Mouse (Mus musculus): ENCODE data around the gene Bdp1.
"Not testable (repeated sequence)": the region's sequence is repeated elsewhere in the genome, so short reads cannot be mapped to it uniquely, and the experiment has no call there.

Gene Bdp1

GRCm38 (mm10) chr13:100103748-100104254 lies at the start of gene Bdp1:
Gene Bdp1, minus strand, starts transcription at chr13:100104070.
- peak; percentile 95 for DNase-seq (ENCODE audit: low read depth, low spot score)

- DNase-seq (ENCODE audit: low read depth, low spot score), result peak; percentile 23
Measured at GRCm38 (mm10) chr13:100152659-100153058, 48.8 kb upstream of the Bdp1 start.

DNA sequence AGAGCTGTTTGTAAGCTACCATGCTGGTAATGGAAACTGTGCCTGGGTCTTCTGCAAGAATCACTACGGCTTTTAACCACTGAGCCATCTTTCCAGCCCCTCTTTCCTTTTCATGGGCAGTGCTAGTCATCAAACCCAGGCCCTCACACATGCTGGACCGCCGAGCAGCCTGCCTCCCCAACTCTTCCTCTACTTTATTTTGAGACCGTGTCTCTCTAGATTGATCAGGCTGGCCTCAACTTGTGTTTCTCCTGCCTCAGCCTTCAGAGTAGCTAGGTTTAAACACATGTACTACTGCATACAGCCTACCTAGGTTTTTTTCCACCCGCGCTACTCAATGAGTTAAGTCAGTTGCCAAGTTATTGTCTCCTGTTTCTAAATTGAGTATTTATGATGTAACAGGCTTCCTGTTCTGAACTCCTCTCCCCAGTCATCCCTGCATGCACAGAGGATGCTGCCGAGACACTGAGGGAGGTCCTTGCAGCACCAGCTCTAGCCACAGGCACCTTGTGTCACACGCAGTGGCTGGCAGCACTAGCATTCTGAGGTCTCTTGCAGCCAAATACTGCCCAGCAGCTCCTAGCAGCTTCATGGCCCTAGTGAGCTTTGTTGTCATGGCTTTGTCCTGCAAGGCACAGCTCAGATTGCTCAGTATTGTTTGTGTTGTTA lies 37.9 kb upstream of the Bdp1 start:
- no peak for DNase-seq (ENCODE audit: low read depth, low spot score)

- DNase-seq (ENCODE audit: low read depth, low spot score), result no peak
Measured at GRCm38 (mm10) chr13:100125258-100125643, 21.4 kb upstream of the Bdp1 start.

GRCm38 (mm10) chr13:100124423-100125257 lies 20.8 kb upstream of the Bdp1 start, which contains the start of gene Smn1:
Gene Smn1, plus strand, starts transcription at chr13:100124852.
- peak; percentile 99 for DNase-seq (ENCODE audit: low read depth, low spot score)

DNA sequence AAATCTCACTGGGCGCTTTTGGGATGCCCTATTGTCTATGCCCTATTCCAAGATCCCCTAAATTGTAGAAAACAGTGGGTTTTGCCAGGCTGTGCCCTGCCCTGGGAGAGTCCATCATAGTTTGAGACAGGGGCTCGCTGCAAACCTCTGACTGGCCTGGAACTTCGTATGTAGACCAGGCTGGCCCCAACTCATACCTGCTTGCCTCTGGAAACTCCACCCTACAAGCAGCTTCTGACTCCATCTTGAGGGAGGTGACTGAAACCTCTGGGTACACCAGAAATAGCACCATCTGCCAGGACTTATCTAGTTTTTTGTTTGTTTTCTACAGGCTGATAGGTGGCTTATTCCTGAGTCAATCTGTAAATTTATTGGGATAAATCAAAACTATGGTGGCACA lies 20.1 kb upstream of the Bdp1 start:
- DNase-seq (ENCODE audit: low read depth, low spot score), result no peak

DNA sequence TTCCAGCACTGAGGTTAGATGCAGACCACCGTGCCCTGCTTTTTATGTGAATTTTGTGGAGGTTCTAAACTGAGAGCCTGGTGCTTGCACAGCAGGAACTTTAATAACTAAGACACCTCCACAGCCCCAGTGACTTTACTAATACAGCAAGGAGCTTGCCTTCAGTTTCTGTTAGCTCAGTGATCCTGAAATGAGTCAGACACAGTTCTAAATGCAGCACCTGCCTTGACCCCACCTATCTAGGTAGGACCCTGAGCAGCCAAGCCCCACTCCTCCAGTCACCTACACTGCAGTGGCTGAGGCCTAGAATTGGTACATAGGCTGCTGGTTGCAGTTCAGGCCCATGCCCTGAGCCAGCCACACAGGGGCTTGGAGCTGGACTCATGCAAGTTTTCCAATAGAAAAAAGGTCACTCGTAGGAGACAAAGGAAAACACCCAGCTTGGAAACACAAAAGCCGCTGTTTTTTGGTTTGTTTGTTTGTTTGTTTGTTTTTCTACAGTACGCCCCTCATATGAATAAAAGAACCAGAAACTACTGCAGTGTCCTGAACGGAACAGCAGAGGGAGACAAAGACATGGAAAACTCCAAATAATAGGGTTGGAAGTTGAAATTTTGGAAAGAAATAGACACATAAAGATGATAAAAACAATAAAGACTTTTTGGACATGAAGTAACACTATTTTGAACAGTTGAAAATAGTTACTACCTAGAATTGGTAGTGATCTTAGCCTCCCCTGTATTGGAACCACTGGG lies 8.5 kb upstream of the Bdp1 start:
- peak; percentile 27 for DNase-seq (ENCODE audit: low read depth, low spot score)

GRCm38 (mm10) chr13:100107652-100108472 lies 4.0 kb upstream of the Bdp1 start, which contains the start of gene Serf1:
Gene Serf1, plus strand, starts transcription at chr13:100108012.
- peak; percentile 77 for DNase-seq (ENCODE audit: low read depth, low spot score)

DNA sequence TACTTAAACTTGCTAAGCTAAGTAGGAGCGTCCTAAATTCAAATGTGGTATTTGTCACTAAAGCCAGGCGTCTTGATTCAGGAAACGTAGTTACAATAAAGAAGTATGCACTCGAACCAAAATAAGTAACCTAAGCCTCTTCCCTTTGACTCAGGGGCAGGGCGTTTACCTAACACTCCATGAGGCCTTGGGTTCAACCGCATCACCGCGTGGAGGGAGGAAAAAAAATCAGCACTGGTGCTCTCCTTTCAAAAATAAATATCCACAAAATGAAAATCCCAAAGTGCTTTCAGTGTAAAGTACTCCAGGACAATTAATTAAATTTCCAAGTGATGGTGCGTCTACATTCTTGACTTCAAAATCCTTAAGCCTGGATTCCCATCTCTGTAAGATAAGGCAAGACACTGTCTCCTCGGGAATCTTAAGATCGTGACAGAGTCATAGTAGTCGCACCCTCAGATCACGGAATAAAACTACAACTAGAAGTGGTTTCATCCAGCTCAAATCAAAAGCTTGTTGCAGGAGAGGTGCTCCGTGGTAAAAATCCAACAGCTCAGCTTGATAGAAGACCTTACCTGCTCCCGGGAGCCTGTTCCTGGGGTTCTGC lies 715 bp downstream of the Bdp1 start:
- no peak for DNase-seq (ENCODE audit: low read depth, low spot score)

GRCm38 (mm10) chr13:100098808-100099207 lies 5.1 kb downstream of the Bdp1 start:
- no peak for DNase-seq (ENCODE audit: low read depth, low spot score)

GRCm38 (mm10) chr13:100071473-100071872 lies 32.4 kb downstream of the Bdp1 start:
- no peak for DNase-seq (ENCODE audit: low read depth, low spot score)

GRCm38 (mm10) chr13:100067821-100068220 lies 36.0 kb downstream of the Bdp1 start:
- DNase-seq (ENCODE audit: low read depth, low spot score), result no peak

DNA sequence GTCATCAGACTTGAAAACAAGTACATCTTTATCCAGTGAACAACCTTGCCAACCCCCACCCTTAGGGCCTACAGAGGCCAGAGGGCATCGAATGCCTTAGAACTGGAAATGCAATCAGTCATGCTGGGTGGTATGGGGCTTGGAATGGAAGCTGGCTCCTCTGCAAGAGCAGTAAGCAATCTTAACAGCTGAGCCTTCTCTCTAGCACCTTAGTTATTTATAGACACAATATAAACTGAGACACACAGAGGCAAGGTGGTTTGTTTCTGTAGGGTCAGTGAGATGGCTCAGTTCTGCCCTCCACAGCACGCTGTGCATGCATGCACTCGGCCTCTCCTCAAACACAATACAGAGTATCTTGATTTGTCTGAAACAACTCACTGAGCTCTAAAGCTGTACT lies 39.9 kb downstream of the Bdp1 start:
- no peak for DNase-seq (ENCODE audit: low read depth, low spot score)

GRCm38 (mm10) chr13:100057738-100058137 lies 46.1 kb downstream of the Bdp1 start:
- DNase-seq (ENCODE audit: low read depth, low spot score), result not testable (repeated sequence)

GRCm38 (mm10) chr13:100026013-100026412 lies 77.9 kb downstream of the Bdp1 start:
- no peak for DNase-seq (ENCODE audit: low read depth, low spot score)

- no peak for DNase-seq (ENCODE audit: low read depth, low spot score)
Measured at GRCm38 (mm10) chr13:100016891-100017290, 87.0 kb downstream of the Bdp1 start.

DNA sequence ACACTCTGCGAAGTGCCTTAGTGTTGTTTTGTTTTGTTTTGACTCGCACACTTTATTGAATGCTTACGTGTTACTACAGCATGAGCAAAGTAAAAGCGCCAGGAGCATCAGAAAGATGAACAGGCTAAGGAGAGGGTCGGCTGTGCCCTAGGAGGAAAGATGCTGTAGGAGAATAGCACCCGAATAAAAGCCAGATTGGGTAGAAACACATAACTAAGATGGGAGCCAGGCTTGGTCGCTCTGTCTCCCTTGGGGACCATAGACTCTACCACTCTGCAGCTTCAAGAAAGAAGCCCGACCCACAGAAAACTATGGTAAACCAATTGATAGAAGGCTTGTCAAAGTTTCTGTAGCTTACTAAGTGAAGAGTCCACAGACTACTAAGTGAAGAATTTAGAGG lies 87.9 kb downstream of the Bdp1 start:
- no peak for DNase-seq (ENCODE audit: low read depth, low spot score)

DNA sequence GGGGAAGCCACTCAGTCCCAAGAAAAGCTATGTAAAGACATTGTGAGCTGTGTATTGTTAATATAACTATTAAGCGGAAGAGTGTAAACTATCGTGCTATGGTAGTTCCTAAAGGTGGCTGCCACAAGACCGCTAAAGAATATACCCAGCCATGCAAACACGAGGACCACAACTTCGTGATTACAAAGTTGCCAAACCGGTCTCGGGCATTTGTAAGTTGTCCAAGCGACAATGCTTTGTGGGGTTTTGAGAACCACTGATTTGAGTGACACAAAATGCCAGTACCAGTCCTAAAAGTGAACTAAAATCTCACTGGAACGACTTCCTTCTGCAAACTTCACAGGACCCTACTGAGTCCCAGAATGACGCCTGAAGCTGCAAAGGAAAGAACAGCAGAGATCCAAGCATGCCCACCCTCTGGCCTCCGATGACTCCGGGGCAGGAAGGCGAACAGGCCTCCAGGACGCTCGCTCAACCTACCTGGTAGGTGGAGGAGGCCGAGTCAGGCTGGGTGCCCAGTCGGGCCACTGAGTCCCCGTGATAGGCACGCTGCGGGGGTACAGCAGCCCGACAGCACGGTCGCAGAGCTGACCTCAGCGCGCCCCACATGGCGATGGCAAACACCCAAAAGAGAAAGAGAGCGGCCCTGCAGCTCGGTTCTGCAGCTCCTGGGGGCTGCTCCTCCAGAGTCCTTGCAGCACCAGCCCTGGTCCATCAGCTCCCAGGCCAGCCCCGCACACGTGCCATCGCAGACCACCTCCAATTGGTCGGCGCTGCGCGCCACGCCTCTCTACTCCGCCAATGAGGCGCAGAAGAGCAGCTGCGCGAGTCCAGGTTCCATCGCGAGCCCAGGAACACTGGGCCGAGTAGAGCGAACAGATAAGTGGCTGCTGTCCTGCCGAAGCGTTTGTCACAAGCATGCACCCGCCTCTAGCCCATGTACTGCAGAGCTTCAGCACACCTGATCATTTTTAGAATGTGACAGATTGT lies 88.7 kb downstream of the Bdp1 start, which contains the start of gene Mccc2:
Gene Mccc2, minus strand, starts transcription at position 734 of the 990 bp plus-strand sequence.
- peak; percentile 98 for DNase-seq (ENCODE audit: low read depth, low spot score)

- DNase-seq (ENCODE audit: low read depth, low spot score), result no peak
Measured at GRCm38 (mm10) chr13:100005911-100006496, 97.9 kb downstream of the Bdp1 start.

All from brain, adult 2 months (tissue).